Mouse (Mus musculus): ENCODE data around the gene Kcnip2.

GRCm38 (mm10) chr19:45780350-45780915 is 35.4 kb downstream of the Kcnip2 start:
- TF ChIP-seq CTCF (IDR thresholded peaks at IDR 0.05) (no peak), EP300 (IDR thresholded peaks at IDR 0.05) (no peak)
